Mouse (Mus musculus) cerebellum, adult 11-12 months (tissue): ENCODE data around the gene Ankrd44.
A peak's percentile ranks its signal among the peaks of the same experiment; 100 is the strongest.

Source experiments
- DNase-seq: peaks from one replicate; pipeline ENCODE4 v3.0.0; 2022

The Ankrd44 gene

GRCm38 (mm10) chr1:54690291-54690965, 235.8 kb downstream of the Ankrd44 start:
- DNase-seq, result no peak

GRCm38 (mm10) chr1:54688441-54688840, 237.7 kb downstream of the Ankrd44 start:
- DNase-seq, result no peak

- no peak for DNase-seq
These were observed 241.9 kb downstream of the Ankrd44 start for GRCm38 (mm10) chr1:54684316-54684715.

- DNase-seq, result no peak
These were observed 246.6 kb downstream of the Ankrd44 start for GRCm38 (mm10) chr1:54679556-54679955.

- DNase-seq, result no peak
These were observed 248.2 kb downstream of the Ankrd44 start for GRCm38 (mm10) chr1:54678037-54678436.

GRCm38 (mm10) chr1:54675478-54675877, 250.7 kb downstream of the Ankrd44 start:
- DNase-seq, result no peak

- no peak for DNase-seq
These were observed 258.2 kb downstream of the Ankrd44 start for GRCm38 (mm10) chr1:54667991-54668390.

- peak; percentile 5 for DNase-seq
These were observed 260.4 kb downstream of the Ankrd44 start for GRCm38 (mm10) chr1:54665582-54666405.

GRCm38 (mm10) chr1:54665095-54665494, 261.1 kb downstream of the Ankrd44 start:
- DNase-seq, result no peak

GRCm38 (mm10) chr1:54660674-54661073, 265.5 kb downstream of the Ankrd44 start:
- no peak for DNase-seq

GRCm38 (mm10) chr1:54658558-54658957, 267.6 kb downstream of the Ankrd44 start:
- no peak for DNase-seq

- DNase-seq, result no peak
These were observed 277.9 kb downstream of the Ankrd44 start for GRCm38 (mm10) chr1:54648237-54648636.

- DNase-seq, result no peak
These were observed 278.8 kb downstream of the Ankrd44 start for GRCm38 (mm10) chr1:54647335-54647745.

GRCm38 (mm10) chr1:54640184-54640795, 285.9 kb downstream of the Ankrd44 start:
- DNase-seq, result no peak

- peak; percentile 7 for DNase-seq
These were observed 286.6 kb downstream of the Ankrd44 start for GRCm38 (mm10) chr1:54639506-54640078.

GRCm38 (mm10) chr1:54639076-54639475, 287.1 kb downstream of the Ankrd44 start:
- DNase-seq, result no peak

- DNase-seq, result no peak
These were observed 288.8 kb downstream of the Ankrd44 start for GRCm38 (mm10) chr1:54637340-54637739.

GRCm38 (mm10) chr1:54629106-54629505, 297.1 kb downstream of the Ankrd44 start:
- DNase-seq, result no peak

- DNase-seq, result no peak
These were observed 311.2 kb downstream of the Ankrd44 start for GRCm38 (mm10) chr1:54614963-54615362.

GRCm38 (mm10) chr1:54612344-54612743, 313.8 kb downstream of the Ankrd44 start:
- no peak for DNase-seq

GRCm38 (mm10) chr1:54611891-54612290, 314.3 kb downstream of the Ankrd44 start:
- DNase-seq, result no peak

GRCm38 (mm10) chr1:54606936-54607335, 319.3 kb downstream of the Ankrd44 start:
- no peak for DNase-seq

- no peak for DNase-seq
These were observed 324.5 kb downstream of the Ankrd44 start for GRCm38 (mm10) chr1:54601692-54602091.
